Mouse (Mus musculus) hindbrain, embryonic 13.5 days (tissue): ENCODE measurements around the gene Dlg5. TPM values are rescaled to one million over a fixed set of nuclear protein-coding genes. Genes with fewer than 3 reads are reported as not detected.

Experiments used
- ATAC-seq: fragments of 200-750 bp; cut with Nextera tagmentation; 2 replicates; pipeline ENCODE4 v1.8.0; 2017; ENCODE audit warnings: moderate TSS enrichment; ENCODE audit not compliant: low FRiP score
- H3K27ac ChIP-seq: fragments of 300-500 bp; sonication (generic); 2 replicates; pipeline ENCODE4 v1.5.1; 2015; ENCODE audit warnings: inconsistent platforms, mild to moderate bottlenecking, moderate library complexity
- H3K27me3 ChIP-seq: fragments of 300-500 bp; sonication (generic); 2 replicates; pipeline ENCODE4 v1.6.1; 2015; ENCODE audit warnings: mild to moderate bottlenecking, inconsistent platforms
- H3K36me3 ChIP-seq: fragments of 300-500 bp; sonication (generic); 2 replicates; pipeline ENCODE4 v1.6.1; 2015; ENCODE audit warnings: mild to moderate bottlenecking, inconsistent platforms
- H3K4me1 ChIP-seq: fragments of 300-500 bp; sonication (generic); replicated peaks from 2 replicates; pipeline ENCODE4 v1.6.1; 2015; ENCODE audit warnings: inconsistent platforms
- H3K4me2 ChIP-seq: fragments of 300-500 bp; sonication (generic); 2 replicates; pipeline ENCODE4 v1.6.1; 2015; ENCODE audit warnings: inconsistent platforms, mild to moderate bottlenecking, moderate library complexity
- H3K4me3 ChIP-seq: fragments of 300-500 bp; sonication (generic); 2 replicates; pipeline ENCODE4 v1.5.1; 2015; ENCODE audit warnings: mild to moderate bottlenecking, inconsistent platforms
- H3K9ac ChIP-seq: fragments of 300-500 bp; sonication (generic); 2 replicates; pipeline ENCODE4 v1.6.1; 2015; ENCODE audit warnings: mild to moderate bottlenecking, inconsistent platforms
- H3K9me3 ChIP-seq: fragments of 300-500 bp; sonication (generic); 2 replicates; pipeline ENCODE4 v1.6.1; 2016; ENCODE audit warnings: inconsistent platforms
- WGBS: fragments of 180-500 bp; shearing (Covaris S2); methylation state at CpG from one replicate; pipeline ENCODE4 v1.1.7; 2015; 5-methylcytosine and 5-hydroxymethylcytosine counted together
- microRNA-seq: library from miRNA; unstranded; fragments of <30 nt; microRNA quantifications from one replicate; pipeline ENCODE4, GENCODE M21; 2016
- polyA plus RNA-seq: library from polyadenylated mRNA; unstranded; fragments of >200 nt; fragmentation: Nextera tagmentation; extraction: Ambion mirVana; gene quantifications from 2 replicates; pipeline ENCODE4 v1.2.1, GENCODE M21; 2015

Dlg5 gene
- polyA plus RNA-seq, 1 experiment from 2014 or later = 18.7 TPM

GRCm38 (mm10) chr14:24089181-24089580 lies 156.5 kb downstream of the Dlg5 start:
- no peaks in the 10 kb centered on the region for H3K27me3 ChIP-seq
- no peak overlapping the region for H3K4me3 ChIP-seq
- whole genome bisulfite sequencing = 90% methylated on average over 3 of the region's 3 CpGs
- no peaks in the 10 kb centered on the region for H3K36me3 ChIP-seq
- no peak overlapping the region for H3K9ac ChIP-seq
- no peaks in the 10 kb centered on the region for H3K4me1 ChIP-seq
- no peak overlapping the region for H3K4me2 ChIP-seq
- ATAC-seq = no peak
- H3K27ac ChIP-seq = no peak overlapping the region
- no peaks in the 10 kb centered on the region for H3K9me3 ChIP-seq

- WGBS = 90% methylated on average over 3 of the region's 3 CpGs
- H3K4me3 ChIP-seq = no peak overlapping the region
- ATAC-seq = no peak
- H3K27ac ChIP-seq = no peak overlapping the region
- H3K9ac ChIP-seq = no peak overlapping the region
- no peaks in the 10 kb centered on the region for H3K4me1 ChIP-seq
- H3K36me3 ChIP-seq = no peaks in the 10 kb centered on the region
- H3K9me3 ChIP-seq = no peaks in the 10 kb centered on the region
- no peaks in the 10 kb centered on the region for H3K27me3 ChIP-seq
- no peak overlapping the region for H3K4me2 ChIP-seq
These were observed 158.3 kb downstream of the Dlg5 start for GRCm38 (mm10) chr14:24087430-24087829.

GRCm38 (mm10) chr14:24086481-24086880 lies 159.2 kb downstream of the Dlg5 start:
- WGBS = 82% methylated on average over 5 of the region's 5 CpGs
- Histone ChIP-seq H3K27ac (no peak overlapping the region), H3K27me3 (no peaks in the 10 kb centered on the region), H3K36me3 (no peaks in the 10 kb centered on the region), H3K4me1 (peaks cover 4% of the 10 kb centered on the region), H3K4me3 (no peak overlapping the region), H3K4me2 (no peak overlapping the region), H3K9ac (no peak overlapping the region), H3K9me3 (no peaks in the 10 kb centered on the region)
- ATAC-seq = no peak

Small RNA genes within 50 kb of the gene (microRNA-seq; reads per million reads assigned to microRNA genes)
- gene Mir7210 = not detected

Other genes with a start within 250 kb of the Dlg5 start
- gene Kcnma1, start 231.4 kb downstream of the Dlg5 start, polyA plus RNA-seq = 13.8 and 14.3 TPM in 2 replicates
- 0.12 and 0.23 TPM in 2 replicates for gene E330034G19Rik, start 47.3 kb upstream of the Dlg5 start, polyA plus RNA-seq
- gene Polr3a, start 241.1 kb upstream of the Dlg5 start, polyA plus RNA-seq = 20.7 and 22.6 TPM in 2 replicates
- gene Rps24, start 241.2 kb upstream of the Dlg5 start, polyA plus RNA-seq = 660 and 675 TPM in 2 replicates